Mouse (Mus musculus): Measurements from ENCODE around the gene 5330417C22Rik.

DNA sequence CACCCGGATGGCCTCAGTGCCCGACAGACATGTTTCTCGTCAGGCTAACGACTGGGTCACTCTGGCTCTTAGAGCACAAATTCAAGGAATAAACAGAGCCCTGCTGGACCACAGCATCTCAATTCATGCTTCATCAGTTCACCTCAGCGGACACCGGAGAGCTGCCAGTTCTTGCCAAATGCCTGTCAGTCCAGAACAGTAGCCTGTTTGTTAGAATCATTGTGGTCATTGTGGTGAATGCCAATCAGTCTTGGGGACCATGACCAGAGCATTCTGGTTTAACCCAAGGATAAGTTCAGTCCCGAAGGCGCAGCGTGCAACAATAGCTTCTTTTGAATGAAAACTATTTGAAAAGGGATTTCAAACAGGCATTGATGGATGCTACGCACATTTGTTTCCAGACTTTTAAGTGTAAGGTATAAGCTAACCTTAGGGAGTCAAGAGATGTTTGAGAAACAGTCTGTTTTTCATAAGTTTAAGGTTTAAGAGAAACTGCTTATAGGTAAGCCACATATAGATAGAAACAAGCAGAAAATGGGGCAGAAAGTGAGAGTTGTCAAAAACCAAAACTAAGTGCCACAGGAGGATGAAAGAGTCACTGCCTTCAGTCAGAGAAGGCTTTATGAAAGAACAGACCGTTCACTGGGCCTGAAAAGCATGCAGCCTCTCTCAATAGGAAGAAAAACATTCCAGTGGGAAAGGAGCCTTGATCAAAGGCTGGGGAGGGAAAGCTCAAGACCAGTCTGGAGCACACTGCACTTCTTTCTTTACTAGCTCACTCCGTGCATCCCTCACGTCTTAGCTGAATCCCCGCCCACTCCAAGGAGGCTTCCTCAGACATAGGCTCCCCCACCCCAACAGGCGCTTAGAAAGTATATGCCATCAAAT, 31.9 kb upstream of the 5330417C22Rik start:
- no peak for TF ChIP-seq ZMIZ1 (IDR thresholded peaks at IDR 0.05; ENCODE audit: low read depth, low read length)
- no peak for TF ChIP-seq POLR2A (IDR thresholded peaks at IDR 0.05; ENCODE audit: control insufficient read depth in 1 of 2, insufficient read depth in 1 of 2, low read depth in 1 of 2, low read length in 2 of 2, poor library complexity in 1 of 2)
- no peak for TF ChIP-seq ETS1 (IDR thresholded peaks at IDR 0.05; ENCODE audit: low read depth, low read length)
- TF ChIP-seq CHD2 (IDR thresholded peaks at IDR 0.05; ENCODE audit: low read length) = no peak

Measured in MEL (cell line).